Mouse (Mus musculus) kidney, embryonic 14.5 days (tissue): ENCODE measurements around the gene Gm10142. TPM values are rescaled to one million over a fixed set of nuclear protein-coding genes. Genes with fewer than 3 reads are reported as not detected.
"Not testable (repeated sequence)": the region's sequence is repeated elsewhere in the genome, so short reads cannot be mapped to it uniquely, and the experiment has no call there.

ENCODE experiments used
- ATAC-seq: fragments of 200-750 bp; cut with Nextera tagmentation; 2 replicates; pipeline ENCODE4 v1.8.0; 2017; ENCODE audit warnings: moderate number of reproducible peaks, mild to moderate bottlenecking, moderate TSS enrichment, moderate library complexity; ENCODE audit not compliant: low FRiP score, low TSS enrichment
- H3K27ac ChIP-seq: fragments of 300-500 bp; sonication (generic); 2 replicates; pipeline ENCODE4 v1.5.1; 2014; ENCODE audit warnings: low read depth, mild to moderate bottlenecking, low read length, moderate library complexity, mixed read lengths
- H3K27me3 ChIP-seq: fragments of 300-500 bp; sonication (generic); 2 replicates; pipeline ENCODE4 v1.6.1; 2014; ENCODE audit warnings: mild to moderate bottlenecking, low read length; ENCODE audit not compliant: control insufficient read depth, insufficient read depth
- H3K36me3 ChIP-seq: fragments of 300-500 bp; sonication (generic); 2 replicates; pipeline ENCODE4 v1.6.1; 2014; ENCODE audit warnings: low read length, mixed read lengths; ENCODE audit not compliant: control insufficient read depth, insufficient read depth
- H3K4me1 ChIP-seq: fragments of 300-500 bp; sonication (generic); 2 replicates; pipeline ENCODE4 v1.6.1; 2014; ENCODE audit warnings: low read length, mixed read lengths; ENCODE audit not compliant: control insufficient read depth, insufficient read depth
- H3K4me2 ChIP-seq: fragments of 300-500 bp; sonication (generic); replicated peaks from 2 replicates; pipeline ENCODE4 v1.6.1; 2014; ENCODE audit warnings: low read depth, mild to moderate bottlenecking, low read length
- H3K4me3 ChIP-seq: fragments of 300-500 bp; sonication (generic); 2 replicates; pipeline ENCODE4 v1.5.1; 2014; ENCODE audit warnings: mild to moderate bottlenecking, low read length
- H3K9ac ChIP-seq: fragments of 300-500 bp; sonication (generic); 2 replicates; pipeline ENCODE4 v1.6.1; 2014; ENCODE audit warnings: low read depth, mild to moderate bottlenecking, low read length, moderate library complexity
- H3K9me3 ChIP-seq: fragments of 300-500 bp; sonication (generic); 2 replicates; pipeline ENCODE4 v1.6.1; 2016; ENCODE audit warnings: low read length; ENCODE audit not compliant: control insufficient read depth
- WGBS: fragments of 180-500 bp; shearing (Covaris S2); extraction: QIAGEN DNeasy Blood & Tissue Kit; methylation state at CpG from one replicate; pipeline ENCODE4 v1.1.7; 2014; 5-methylcytosine and 5-hydroxymethylcytosine counted together
- polyA plus RNA-seq: library from polyadenylated mRNA; unstranded; fragments of >200 nt; fragmentation: Nextera tagmentation; extraction: Ambion mirVana; gene quantifications from 2 replicates; pipeline ENCODE4 v1.2.1, GENCODE M21; 2014

Gm10142 gene
- polyA plus RNA-seq, 1 experiment from 2014 or later, result not detected

DNA sequence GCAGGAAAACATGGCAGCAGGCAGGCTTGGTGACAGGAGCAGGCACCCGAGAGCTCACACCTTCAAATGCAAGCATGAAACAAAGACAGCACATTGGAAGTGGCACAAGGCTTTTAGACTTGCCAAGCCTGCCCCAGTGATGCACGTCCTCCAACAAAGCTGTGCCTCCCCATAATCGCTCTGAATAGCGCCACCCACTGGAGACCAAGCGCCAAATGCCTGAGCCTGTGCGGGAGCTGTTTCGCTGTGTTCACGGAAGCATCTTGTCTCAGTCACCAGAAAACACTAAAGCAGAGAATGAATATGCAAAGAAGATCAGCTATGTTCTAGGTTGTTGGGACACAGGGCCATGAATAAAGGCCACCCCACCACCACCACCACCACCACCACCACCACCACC, 9.2 kb downstream of the Gm10142 start:
- Histone ChIP-seq H3K4me2 (no peak overlapping the region), H3K36me3 (no peaks in the 10 kb centered on the region), H3K4me1 (no peaks in the 10 kb centered on the region), H3K4me3 (no peak overlapping the region), H3K9ac (no peak overlapping the region), H3K9me3 (no peaks in the 10 kb centered on the region), H3K27ac (no peak overlapping the region), H3K27me3 (no peaks in the 10 kb centered on the region)
- no peak for ATAC-seq
- WGBS, result 72% methylated on average over 8 of the region's 8 CpGs

DNA sequence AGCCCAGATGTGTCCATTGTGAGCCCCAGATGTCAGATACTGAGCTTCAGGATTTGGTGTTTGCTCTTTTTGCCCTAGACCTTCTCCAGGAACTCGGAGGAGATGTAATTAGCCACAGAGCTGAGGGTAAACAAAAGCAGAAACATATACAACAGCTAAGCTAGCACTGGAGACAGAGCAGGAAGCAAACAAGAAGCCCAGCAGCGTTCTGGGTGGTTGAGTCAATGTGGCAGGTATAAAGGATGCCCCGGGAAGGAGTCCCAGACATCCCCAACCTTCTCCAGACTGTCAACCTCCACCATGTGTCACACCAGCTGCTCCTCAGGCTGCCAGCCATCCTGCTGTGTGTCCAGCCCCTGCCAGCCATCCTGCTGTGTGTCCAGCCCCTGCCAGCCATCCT, 10.6 kb downstream of the Gm10142 start, which contains the start of gene Gm10100:
Gm10100 (plus strand) TSS at position 301 of the 400 bp plus-strand sequence.
- Histone ChIP-seq H3K4me3 (no peak within 1 kb of the TSS), H3K27ac (no peak within 1 kb of the TSS), H3K4me2 (no peak within 1 kb of the TSS), H3K36me3 (no peaks in the 10 kb centered on the region), H3K27me3 (no peaks in the 10 kb centered on the region), H3K4me1 (no peaks in the 10 kb centered on the region), H3K9ac (no peak within 1 kb of the TSS), H3K9me3 (no peaks in the 10 kb centered on the region)
- no peak for ATAC-seq
- WGBS, result 45% methylated on average over 3 of the region's 3 CpGs

DNA sequence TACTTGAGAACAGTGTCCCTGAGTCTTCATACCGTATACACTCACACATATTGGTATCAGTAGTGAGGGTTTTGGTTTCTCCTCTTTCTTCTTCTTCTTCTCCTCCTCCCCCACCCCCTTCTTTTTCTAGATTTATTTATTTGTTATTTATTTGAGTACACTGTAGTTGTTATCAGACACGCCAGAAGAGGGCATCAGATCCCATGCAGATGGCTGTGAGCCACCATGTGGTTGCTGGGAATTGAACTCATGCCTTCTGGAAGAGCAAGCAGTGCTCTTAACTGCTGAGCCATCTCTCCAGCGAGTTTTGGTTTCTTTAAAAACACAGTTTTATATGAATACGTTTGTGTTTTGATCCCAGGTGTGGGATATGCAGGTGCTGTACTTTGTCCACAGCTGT, 12.7 kb downstream of the Gm10142 start:
- WGBS, result 60% methylated on average over 4 of the region's 4 CpGs
- no peak for ATAC-seq
- no peaks in the 10 kb centered on the region for H3K9me3 ChIP-seq
- no peak overlapping the region for H3K4me3 ChIP-seq
- H3K36me3 ChIP-seq, result no peaks in the 10 kb centered on the region
- no peak overlapping the region for H3K27ac ChIP-seq
- no peaks in the 10 kb centered on the region for H3K4me1 ChIP-seq
- no peaks in the 10 kb centered on the region for H3K27me3 ChIP-seq
- H3K9ac ChIP-seq, result no peak overlapping the region
- H3K4me2 ChIP-seq, result no peak overlapping the region

DNA sequence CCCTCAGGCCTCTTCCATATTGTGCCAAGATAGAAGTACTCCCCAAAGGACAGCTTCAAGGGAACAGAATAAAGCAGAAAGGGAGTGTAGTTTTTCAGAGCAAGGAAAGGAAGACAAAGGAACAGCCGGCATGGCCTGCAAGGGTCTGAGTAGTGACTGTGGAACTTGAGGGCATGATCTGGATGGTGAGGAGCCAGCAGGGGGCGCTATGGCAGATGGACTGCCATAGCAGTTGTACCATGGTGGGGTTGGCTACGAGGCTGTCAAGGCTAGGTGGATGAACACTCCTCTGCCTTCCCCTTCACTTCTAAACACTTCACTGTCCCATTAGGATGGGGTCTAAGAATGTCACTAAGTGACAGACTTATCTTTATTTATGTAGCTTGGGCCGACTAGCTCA, 13.6 kb downstream of the Gm10142 start:
- WGBS, result 54% methylated on average over 4 of the region's 4 CpGs
- no peaks in the 10 kb centered on the region; the same call in 1 of the 2 replicates for H3K9me3 ChIP-seq
- no peak overlapping the region for H3K27ac ChIP-seq
- H3K36me3 ChIP-seq, result no peaks in the 10 kb centered on the region
- no peak overlapping the region for H3K4me3 ChIP-seq
- ATAC-seq, result no peak
- no peak overlapping the region for H3K4me2 ChIP-seq
- H3K9ac ChIP-seq, result no peak overlapping the region
- no peaks in the 10 kb centered on the region for H3K27me3 ChIP-seq
- no peaks in the 10 kb centered on the region for H3K4me1 ChIP-seq

DNA sequence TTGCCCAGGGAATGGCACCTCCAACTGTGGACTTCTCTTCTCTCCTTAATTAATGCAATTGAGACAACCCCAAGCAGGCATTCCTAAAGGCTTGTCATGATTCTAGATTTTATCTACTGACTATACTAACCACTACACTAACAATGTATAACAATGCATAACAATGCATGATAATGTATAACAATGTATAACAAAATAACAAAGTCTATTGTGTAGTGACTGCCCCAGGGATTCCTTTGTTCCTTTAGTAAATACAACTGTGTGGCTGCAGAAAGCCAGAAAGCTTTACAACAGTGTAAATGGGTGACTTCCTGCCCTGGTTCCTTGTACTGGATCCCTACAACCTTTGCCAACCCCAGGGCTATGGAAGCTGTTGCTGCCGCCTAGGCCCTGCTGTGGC, 20.3 kb downstream of the Gm10142 start:
- Histone ChIP-seq H3K4me2 (no peak overlapping the region), H3K27ac (no peak overlapping the region), H3K27me3 (no peaks in the 10 kb centered on the region), H3K36me3 (no peaks in the 10 kb centered on the region), H3K9ac (no peak overlapping the region), H3K9me3 (peaks cover 9% of the 10 kb centered on the region; the same call in 1 of the 2 replicates), H3K4me3 (no peak overlapping the region), H3K4me1 (no peaks in the 10 kb centered on the region)
- WGBS, result 85% methylated on average over 1 of the region's 1 CpGs
- no peak for ATAC-seq

DNA sequence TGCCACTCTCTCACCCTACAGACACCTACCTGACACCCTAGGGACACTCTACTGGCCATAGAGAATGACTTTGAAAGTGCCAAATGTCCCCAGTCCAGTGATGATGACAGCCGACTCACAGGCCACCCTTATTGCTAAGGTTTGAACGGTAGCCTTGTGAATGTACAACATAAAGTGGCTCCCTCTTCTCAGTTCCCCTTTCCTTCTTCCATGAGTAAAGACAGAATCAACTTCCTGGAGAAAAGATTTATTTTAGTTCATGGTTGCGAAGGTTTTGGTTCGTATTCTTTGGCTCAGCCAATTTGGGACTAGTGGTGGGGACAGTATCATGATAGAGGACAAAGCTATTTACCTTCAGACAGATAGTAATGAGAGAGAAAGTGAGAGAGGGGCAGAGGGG, 23.3 kb downstream of the Gm10142 start:
- peaks cover 9% of the 10 kb centered on the region; the same call in 1 of the 2 replicates for H3K9me3 ChIP-seq
- no peaks in the 10 kb centered on the region for H3K36me3 ChIP-seq
- no peak overlapping the region for H3K4me2 ChIP-seq
- H3K4me1 ChIP-seq, result no peaks in the 10 kb centered on the region
- H3K27ac ChIP-seq, result no peak overlapping the region
- no peaks in the 10 kb centered on the region for H3K27me3 ChIP-seq
- H3K9ac ChIP-seq, result no peak overlapping the region
- no peak for ATAC-seq
- WGBS, result 89% methylated on average over 4 of the region's 4 CpGs
- no peak overlapping the region for H3K4me3 ChIP-seq

DNA sequence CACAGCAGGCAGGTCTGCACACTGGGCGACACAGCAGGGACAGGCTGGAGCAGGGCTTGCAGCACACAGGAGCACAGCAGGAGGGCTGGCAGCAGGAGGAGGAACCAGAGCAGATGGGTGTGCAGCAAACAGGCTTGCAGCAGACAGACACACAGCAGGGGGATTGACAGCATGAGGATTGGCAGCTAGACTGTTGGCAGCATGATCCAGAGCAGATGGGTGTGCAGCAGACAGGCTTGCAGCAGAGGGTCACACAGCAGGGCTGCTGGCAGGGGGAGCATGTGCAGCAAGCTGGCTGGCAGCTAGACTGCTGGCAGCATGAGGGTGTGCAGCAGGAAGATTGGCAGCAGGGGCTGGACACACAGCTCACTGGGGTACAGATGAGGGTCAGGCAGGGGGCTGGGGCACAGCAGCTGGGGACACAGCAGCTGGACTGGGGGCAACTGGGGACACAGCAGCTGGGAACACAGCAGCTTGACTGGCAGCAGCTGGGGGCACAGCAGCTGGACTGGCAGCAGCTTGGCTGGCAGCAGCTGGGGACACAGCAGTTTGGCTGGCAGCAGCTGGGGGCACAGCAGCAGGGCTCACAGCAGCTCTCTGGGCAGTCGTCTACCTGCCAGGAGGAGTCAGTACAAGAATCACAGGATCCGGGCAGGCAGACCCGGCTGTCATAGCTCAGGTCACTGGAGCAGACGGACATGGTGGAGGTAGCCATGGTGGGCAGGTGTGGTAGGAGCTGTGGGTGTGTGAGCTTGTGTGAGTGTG, 26.5 kb downstream of the Gm10142 start, which contains the start of gene Gm18596:
Gm18596 (minus strand) TSS at position 715 of the 765 bp plus-strand sequence.
- not testable (repeated sequence) for H3K4me3 ChIP-seq, H3K27me3 ChIP-seq, ATAC-seq, H3K9ac ChIP-seq, H3K27ac ChIP-seq, H3K4me2 ChIP-seq, H3K4me1 ChIP-seq, H3K36me3 ChIP-seq, H3K9me3 ChIP-seq
- WGBS, result 55% methylated on average over 4 of the region's 5 CpGs

DNA sequence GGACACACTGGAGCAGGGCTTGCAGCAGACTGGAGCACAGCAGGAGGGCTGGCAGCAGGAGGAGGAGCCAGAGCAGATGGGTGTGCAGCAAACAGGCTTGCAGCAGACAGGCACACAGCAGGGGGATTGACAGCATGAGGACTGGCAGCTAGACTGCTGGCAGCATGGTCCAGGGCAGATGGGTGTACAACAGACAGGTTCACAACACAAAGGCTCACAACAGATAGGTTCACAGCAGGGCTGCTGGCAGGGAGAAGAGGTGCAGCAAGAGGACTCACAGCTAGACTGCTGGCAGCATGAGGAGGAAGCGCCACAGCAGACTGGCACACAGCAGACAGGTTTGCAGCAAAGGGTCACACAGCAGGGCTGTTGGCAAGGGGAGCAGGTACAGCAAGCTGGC, 35.1 kb downstream of the Gm10142 start:
- not testable (repeated sequence) for H3K4me2 ChIP-seq, H3K27me3 ChIP-seq, H3K4me3 ChIP-seq, H3K9ac ChIP-seq, H3K27ac ChIP-seq, ATAC-seq, H3K4me1 ChIP-seq, H3K9me3 ChIP-seq, H3K36me3 ChIP-seq
- 73% methylated on average over 1 of the region's 1 CpGs for WGBS

DNA sequence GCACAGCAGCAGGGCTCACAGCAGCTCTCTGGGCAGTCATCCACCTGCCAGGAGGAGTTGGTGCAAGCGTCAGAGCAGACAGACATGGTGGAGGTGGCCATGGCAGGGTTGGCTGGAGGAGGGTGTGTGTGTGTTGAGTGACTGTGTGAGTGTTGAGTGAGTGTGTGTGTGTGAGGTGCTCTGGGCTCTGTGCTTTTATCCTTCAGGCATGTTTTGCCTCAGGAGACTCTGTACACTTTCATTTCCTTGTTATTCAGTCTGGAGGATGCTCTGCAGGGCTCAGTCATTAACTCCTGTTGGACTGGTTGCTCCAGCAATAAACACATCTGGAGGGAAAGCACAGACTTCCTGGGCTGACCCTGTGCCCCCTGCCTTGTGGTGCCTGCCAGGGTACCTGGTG, 35.6 kb downstream of the Gm10142 start, which contains the start of gene Gm9736:
Gm9736 (minus strand) TSS at position 101 of the 400 bp plus-strand sequence.
- not testable (repeated sequence) for H3K9ac ChIP-seq, H3K4me1 ChIP-seq, ATAC-seq, H3K27ac ChIP-seq, H3K36me3 ChIP-seq, H3K4me3 ChIP-seq, H3K4me2 ChIP-seq, H3K27me3 ChIP-seq, H3K9me3 ChIP-seq
- 60% methylated on average over 1 of the region's 1 CpGs for WGBS
